Mouse (Mus musculus): ENCODE data around the gene Fam131b. TPM values are rescaled to one million over a fixed set of nuclear protein-coding genes. Genes with fewer than 3 reads are reported as not detected.
A peak's percentile ranks its signal among the peaks of the same experiment; 100 is the strongest.

Gene Fam131b
- 10 to 100 TPM; 75.7 to 81.3 TPM for total RNA-seq (2021)
- long read RNA-seq, full-length matches to known transcripts, result 19 of 26 reads
- long read RNA-seq, partial matches to known transcripts, result 0 of 26 reads
- long read RNA-seq, other reads (novel, unspliced or antisense), result 7 of 26 reads

GRCm38 (mm10) chr6:42324482-42325267 is at the start of gene Fam131b:
Gene Fam131b, minus strand, starts transcription at chr6:42324643.
- peak; percentile 71 to 84 for DNase-seq (ENCODE audit: low spot score in 2 of 2)

GRCm38 (mm10) chr6:42373669-42374430 is 49.4 kb upstream of the Fam131b start:
- no peak for DNase-seq (ENCODE audit: low spot score in 2 of 2)

- peak; percentile 57 to 65 for DNase-seq (ENCODE audit: low spot score in 2 of 2)
Observed at GRCm38 (mm10) chr6:42372816-42373547, 48.5 kb upstream of the Fam131b start, which contains the start of gene Epha1. Gene Epha1, minus strand, starts transcription at chr6:42373268.

- no peak for DNase-seq (ENCODE audit: low spot score in 2 of 2)
Observed at GRCm38 (mm10) chr6:42372421-42372815, 48.0 kb upstream of the Fam131b start.

GRCm38 (mm10) chr6:42372001-42372400 is 47.6 kb upstream of the Fam131b start:
- DNase-seq (ENCODE audit: low spot score in 2 of 2), result no peak

GRCm38 (mm10) chr6:42370630-42371363 is 46.4 kb upstream of the Fam131b start:
- no peak for DNase-seq (ENCODE audit: low spot score in 2 of 2)

GRCm38 (mm10) chr6:42369870-42370269 is 45.4 kb upstream of the Fam131b start:
- DNase-seq (ENCODE audit: low spot score in 2 of 2), result no peak

- DNase-seq (ENCODE audit: low spot score in 2 of 2), result no peak
Observed at GRCm38 (mm10) chr6:42365215-42365614, 40.8 kb upstream of the Fam131b start.

GRCm38 (mm10) chr6:42364607-42365006 is 40.2 kb upstream of the Fam131b start:
- no peak for DNase-seq (ENCODE audit: low spot score in 2 of 2)

GRCm38 (mm10) chr6:42364066-42364465 is 39.6 kb upstream of the Fam131b start:
- no peak for DNase-seq (ENCODE audit: low spot score in 2 of 2)

GRCm38 (mm10) chr6:42362974-42363373 is 38.5 kb upstream of the Fam131b start:
- DNase-seq (ENCODE audit: low spot score in 2 of 2), result no peak

- no peak for DNase-seq (ENCODE audit: low spot score in 2 of 2)
Observed at GRCm38 (mm10) chr6:42362497-42362896, 38.1 kb upstream of the Fam131b start.

- DNase-seq (ENCODE audit: low spot score in 2 of 2), result no peak
Observed at GRCm38 (mm10) chr6:42362074-42362473, 37.6 kb upstream of the Fam131b start.

- no peak for DNase-seq (ENCODE audit: low spot score in 2 of 2)
Observed at GRCm38 (mm10) chr6:42361041-42361895, 36.8 kb upstream of the Fam131b start.

- no peak for DNase-seq (ENCODE audit: low spot score in 2 of 2)
Observed at GRCm38 (mm10) chr6:42360231-42360840, 35.9 kb upstream of the Fam131b start.

GRCm38 (mm10) chr6:42359364-42360147 is 35.1 kb upstream of the Fam131b start:
- no peak for DNase-seq (ENCODE audit: low spot score in 2 of 2)

- no peak for DNase-seq (ENCODE audit: low spot score in 2 of 2)
Observed at GRCm38 (mm10) chr6:42358901-42359300, 34.5 kb upstream of the Fam131b start.

GRCm38 (mm10) chr6:42357901-42358300 is 33.5 kb upstream of the Fam131b start:
- no peak for DNase-seq (ENCODE audit: low spot score in 2 of 2)
